Mouse (Mus musculus) megakaryocyte progenitor cell, adult 5-6 weeks (primary cell): ENCODE data around the gene Catsper2. TPM values are rescaled to one million over a fixed set of nuclear protein-coding genes. Genes with fewer than 3 reads are reported as not detected.

Experiments used
- ATAC-seq: replicated peaks from 2 replicates; pipeline ENCODE4 v1.8.0; 2016; ENCODE audit warnings: mild to moderate bottlenecking, moderate TSS enrichment, inconsistent platforms; ENCODE audit not compliant: poor library complexity
- total RNA-seq, 2 experiments: library from RNA; stranded (forward) in 1 of 2; stranded (reverse) in 1 of 2; fragments of 157-497, 149-512 nt in 1 of 2; fragments of 200-1000 nt in 1 of 2; gene quantifications; 2 replicates each; pipeline versions ENCODE4 v1.2.3 to v1.2.4; 2015 to 2017

The Catsper2 gene
- total RNA-seq (2015) = 1.2 and 2.1 TPM in 2 replicates
- 0.62 and 1.8 TPM in 2 replicates for total RNA-seq (2017)

DNA sequence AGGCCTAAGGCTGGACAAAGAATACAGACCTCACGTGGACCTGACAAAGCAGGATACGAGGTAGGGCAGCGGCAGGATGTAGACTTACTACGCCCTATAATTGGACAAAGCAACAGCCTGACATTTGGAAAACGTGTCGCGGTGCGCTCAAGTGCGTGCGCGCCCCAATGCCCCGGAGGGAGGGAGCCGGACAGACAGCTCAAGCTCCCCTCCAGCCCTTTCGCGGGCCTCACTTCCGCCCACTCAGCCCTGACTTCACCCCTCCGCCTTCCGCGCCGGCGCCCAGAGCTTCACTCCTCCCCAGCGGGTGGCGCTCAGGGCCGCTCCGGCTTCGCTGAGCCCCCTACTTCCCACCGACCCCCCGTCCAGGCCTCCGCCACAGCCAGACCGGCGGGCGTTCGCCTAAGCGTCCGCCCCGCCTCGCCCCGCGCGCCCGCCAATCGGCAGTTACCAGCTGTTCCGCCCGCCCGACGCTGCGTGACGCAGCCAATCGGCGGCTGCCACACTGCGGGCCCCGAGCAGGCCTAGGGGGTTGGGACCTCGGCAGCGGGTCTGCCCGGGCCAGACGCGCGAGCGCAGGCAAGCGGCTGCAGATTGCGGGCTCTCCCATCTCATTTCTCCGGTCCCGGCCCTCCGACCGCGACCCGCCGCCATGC, at the start of gene Catsper2, which contains the start of gene Pdia3:
TSS of gene Catsper2 (minus strand) at position 406 of the 656 bp plus-strand sequence.
TSS of gene Pdia3 (plus strand) at position 389 of the 656 bp plus-strand sequence.
- peak; percentile 86 for ATAC-seq

DNA sequence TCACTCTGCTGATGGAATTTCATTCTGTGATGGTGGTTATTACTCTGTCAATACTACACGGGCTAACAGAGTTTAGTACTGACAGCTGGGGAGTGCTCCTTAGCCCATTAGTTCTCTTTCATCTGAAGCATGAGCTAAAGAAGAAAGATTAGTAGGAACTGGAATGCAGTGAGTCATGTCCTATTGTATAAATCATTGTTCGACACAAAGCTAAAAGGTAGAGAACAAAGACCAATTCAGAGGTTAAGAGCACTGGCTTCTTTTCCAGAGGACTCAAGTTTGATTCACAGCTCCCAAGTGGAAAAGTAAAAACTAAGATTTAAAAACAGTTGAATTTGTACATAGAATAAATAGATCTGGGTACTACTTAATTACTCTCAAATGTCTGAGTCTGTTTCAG, 46.5 kb upstream of the Catsper2 start:
- no peak for ATAC-seq

DNA sequence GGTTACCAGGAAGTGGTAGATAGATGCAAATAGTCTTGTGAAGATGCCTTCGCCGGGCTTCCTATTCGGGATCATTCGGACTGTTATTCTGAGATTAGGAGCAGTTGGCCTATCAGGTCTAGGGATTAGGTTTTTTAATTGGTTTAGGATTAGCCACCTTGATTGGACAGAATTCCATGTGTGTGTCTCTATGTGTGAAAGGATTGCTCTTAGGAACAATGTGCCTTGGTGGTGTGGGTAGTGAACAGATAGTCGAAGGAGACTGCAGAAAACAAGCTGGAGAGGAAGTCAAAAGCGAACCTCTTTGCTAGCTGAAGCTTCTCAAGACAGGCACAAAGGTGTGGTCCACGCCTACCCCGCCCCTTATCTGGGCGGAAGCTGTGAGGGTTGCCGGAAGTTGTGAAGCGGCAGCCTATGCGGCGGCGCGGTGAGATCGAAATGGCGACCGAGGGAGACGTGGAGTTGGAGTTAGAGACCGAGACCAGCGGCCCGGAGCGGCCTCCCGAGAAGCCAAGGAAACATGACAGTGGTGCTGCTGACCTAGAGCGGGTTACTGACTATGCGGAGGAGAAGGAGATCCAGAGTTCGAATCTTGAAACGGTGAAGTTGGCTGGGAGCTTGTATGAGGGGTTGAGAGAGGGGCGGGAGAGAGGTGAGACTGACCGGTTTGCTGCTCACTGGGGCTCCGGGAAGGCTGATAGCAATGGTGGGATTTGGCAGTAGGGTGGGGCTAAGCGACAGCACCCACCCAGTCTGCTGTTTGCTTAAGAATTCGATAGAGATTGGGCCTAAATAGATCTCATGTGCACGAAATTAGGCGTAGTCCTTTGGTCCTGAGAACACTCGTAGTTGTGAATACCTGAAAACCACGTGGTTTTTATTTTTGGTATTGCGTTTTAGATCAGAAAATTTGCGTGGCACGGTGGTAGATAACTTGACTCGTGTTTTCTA, 43.4 kb upstream of the Catsper2 start, which contains the start of gene Serinc4:
TSS of gene Serinc4 (minus strand) at position 90 of the 951 bp plus-strand sequence.
- ATAC-seq = peak; percentile 96

DNA sequence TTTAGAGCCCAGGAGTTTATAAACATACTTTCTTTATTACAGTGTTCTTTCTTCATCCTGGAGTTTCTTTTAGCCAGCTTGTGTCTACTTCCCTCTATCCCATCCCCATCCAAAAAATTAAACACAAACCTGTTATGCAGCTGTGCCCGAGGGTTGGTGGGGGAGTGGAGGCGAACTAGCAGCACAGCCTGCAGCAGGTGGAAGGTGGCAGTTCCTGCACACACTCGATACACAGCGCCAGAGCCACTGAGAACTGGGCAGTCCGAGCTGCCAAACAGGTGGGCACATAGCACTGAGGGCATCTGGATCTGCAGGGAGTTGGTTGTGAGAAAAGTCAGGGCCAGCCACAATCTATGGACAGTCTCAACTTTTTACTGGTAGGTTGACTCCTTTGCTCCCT, 41.9 kb upstream of the Catsper2 start:
- no peak for ATAC-seq

DNA sequence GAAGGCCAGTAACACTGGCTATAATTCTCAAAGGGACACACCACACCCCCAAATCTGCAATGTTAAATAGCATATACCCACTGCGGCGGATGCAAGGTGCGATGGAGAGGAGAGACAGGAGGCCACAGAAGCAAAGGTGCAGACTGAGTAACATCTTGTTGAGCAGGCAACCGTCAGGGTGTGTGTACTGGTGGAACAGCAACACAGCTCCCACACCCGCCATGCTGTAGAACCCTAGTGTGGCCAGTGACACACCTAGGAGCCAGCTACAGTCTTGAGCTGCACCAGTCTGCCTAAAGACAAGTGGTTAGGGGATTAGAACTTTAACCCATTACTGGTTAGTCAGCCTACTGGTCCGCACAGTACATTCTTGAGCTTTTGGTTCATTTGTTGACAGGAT, 40.3 kb upstream of the Catsper2 start:
- no peak for ATAC-seq

DNA sequence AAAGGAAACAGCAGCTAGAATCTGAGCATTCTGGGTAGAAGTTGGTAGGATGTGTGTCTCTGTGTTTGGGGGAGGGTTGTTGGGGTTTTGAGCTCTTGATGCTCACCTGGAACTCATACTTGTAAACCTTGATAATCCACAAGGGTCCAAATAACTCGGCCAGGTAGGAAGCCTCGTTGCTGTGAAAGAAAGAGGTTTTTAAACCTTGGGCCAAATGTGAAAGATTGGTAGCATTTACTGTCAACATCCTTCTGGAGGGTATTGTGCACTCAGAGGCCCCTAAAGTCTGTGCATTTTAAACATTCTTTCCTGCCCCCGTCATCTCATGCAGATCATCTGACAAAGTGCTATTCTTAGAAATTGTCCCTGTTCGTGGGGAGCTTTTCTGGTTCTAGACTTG, 39.4 kb upstream of the Catsper2 start, which contains the start of gene Hypk:
TSS of gene Hypk (plus strand) at position 301 of the 400 bp plus-strand sequence.
- ATAC-seq = no peak

DNA sequence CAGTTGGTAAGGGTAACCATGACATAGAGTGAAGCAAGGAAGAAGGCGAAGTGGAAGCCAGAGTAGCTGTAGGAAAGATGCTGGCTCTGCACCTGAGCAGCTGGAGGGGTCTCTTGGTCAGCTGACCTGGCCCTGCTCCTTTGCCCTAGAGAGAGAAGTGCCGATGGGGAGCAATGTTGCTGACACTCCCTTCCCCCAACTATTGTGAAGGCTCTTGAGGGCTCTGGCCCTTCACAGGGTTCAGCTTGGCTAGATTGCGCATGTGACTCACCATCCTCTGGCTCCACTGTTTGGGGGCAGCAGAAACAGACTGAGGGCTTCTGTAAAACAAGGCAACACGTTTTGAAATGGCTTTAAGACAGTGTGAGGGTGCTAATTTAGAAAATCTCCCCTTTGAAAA, 38.8 kb upstream of the Catsper2 start:
- ATAC-seq = no peak

DNA sequence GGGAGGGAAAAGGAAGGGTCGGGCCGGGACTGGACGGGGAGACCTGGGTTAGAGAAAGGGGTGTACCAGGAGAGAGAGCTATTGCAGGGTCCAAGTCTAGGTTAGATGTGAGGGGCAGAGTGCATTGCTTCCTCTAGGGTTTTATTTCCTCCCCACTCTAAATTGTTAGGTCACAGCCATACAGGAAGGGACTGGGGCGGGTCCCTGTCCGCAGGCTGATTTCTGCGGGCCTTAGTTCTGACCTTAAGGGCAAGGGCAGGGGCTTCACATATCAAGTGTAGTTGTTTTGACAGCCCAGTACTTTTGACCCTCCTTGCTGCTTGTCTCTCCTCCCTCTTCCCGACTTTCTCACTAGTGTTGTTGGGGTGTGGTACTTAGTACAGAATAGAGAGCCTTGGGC, 36.5 kb upstream of the Catsper2 start:
- no peak; the same call in 1 of the 2 replicates for ATAC-seq

DNA sequence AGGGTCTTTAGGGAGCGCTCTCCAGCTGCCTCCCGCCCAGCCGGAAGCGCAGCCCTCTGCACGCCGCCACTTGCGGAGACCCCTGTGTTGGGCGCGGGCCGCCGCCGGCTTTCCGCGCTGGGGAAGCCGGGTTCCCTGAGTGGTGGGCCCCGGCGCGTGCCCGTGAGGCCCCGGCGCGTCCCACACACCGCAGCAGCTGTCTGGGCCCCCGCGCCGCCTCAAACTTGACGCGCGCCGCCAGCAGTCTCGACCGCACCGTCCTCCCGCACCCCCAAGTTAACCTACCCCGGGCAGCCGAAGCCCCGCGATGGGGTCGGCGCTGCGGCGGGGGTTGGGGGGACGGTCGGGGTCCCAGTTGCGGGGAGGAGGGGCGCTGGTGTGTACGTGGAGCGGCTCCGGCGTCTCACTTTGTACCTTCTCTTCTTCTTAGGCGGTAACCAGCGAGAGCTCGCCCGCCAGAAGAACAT, 36.0 kb upstream of the Catsper2 start:
- ATAC-seq = no peak; the same call in 1 of the 2 replicates

DNA sequence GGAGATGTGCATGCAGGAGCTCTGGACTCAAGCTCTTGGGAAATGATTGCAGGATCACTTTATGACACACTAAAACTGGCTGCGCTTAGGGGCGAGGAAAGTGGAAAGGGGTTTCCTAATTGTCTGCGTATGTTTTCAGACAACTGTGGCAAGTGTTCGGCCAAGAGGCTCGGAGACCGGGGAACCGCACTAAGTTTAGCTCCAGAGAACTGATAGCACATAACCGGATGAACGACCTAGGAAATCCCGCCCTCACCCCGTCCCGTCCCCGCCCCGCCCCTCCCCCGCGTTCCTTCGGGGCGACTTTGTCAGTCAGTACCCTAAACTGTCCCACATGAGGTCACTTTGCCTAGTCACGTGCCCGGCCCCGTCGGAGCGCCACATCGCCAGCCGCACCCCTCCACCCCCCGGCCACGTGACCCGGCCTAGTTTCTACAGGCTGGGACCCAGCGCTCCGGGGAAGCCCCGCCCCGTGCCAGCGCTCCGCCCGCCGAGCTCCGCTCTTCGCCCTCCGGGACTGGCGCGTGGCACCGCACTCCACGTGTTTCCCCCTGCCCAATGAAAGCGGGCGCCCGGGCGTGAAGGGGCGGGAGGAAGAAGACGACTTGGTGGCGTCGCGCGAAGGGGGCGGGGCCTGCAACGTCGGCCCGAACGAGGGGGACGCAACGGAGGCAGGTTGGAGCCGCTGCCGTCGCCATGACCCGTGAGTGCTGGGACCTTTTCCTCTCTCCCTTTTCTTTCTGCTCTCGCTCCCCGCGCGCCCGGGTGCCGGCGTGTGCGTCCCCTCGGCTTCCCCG, 35.3 kb upstream of the Catsper2 start, which contains the start of gene Serf2:
TSS of gene Serf2 (plus strand) at position 457 of the 797 bp plus-strand sequence.
- peak; percentile 89 for ATAC-seq

DNA sequence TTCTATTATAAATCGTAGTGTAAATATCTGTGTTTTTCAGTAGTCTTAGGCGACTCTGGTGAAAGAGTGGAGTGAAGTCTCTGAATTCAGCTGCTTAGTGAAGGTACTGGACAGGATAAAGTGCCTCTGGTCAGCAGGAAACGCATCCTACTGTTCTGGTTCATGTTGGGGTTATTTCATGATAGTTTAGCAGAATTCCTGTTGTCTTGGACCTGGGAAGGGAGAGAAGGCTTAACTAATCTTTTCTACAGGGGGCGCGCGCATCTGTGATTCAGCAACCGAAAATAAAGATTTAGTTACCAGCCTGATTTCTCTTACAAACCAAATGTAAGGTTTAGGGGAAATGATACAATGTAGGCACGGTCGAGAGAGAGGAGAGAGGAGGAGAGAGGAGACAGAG, 34.5 kb upstream of the Catsper2 start:
- no peak for ATAC-seq

DNA sequence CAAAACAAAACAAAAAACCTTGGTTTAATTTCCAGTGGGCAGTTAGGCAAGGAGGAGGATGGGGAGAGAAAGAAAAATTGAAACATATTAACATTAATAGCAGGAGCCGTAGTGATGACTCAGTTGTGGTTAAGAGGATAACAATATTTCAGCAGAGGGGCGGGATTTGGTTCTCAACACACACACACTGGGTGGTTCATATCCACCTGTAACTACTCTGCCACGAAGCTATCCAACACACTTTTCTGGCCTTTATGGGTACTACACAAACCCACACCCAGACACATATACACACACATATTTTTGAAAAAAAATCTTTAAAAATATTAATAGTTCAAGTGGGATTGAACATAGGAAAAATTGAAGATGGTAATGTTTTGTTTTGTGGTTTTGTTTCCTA, 33.4 kb upstream of the Catsper2 start:
- ATAC-seq = no peak

DNA sequence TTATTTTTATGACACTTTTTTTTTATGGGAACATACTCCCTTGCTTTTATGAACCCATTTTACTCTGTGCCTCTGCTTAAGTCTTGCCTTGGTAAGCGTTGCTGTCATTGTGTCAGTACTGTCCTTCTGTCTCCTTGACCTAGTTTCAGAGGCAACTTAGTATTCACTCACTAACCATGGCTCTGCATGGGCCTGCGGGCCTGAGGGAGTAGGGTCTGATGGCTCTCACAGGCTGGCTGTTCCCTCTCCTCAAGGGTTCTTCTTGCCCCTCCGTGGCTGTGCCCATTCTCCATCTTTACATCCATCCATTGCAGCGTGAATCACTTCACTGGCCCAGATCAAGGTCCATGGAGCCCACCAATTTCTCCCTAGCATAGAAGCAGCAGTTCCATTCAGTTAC, 32.9 kb upstream of the Catsper2 start:
- no peak for ATAC-seq

DNA sequence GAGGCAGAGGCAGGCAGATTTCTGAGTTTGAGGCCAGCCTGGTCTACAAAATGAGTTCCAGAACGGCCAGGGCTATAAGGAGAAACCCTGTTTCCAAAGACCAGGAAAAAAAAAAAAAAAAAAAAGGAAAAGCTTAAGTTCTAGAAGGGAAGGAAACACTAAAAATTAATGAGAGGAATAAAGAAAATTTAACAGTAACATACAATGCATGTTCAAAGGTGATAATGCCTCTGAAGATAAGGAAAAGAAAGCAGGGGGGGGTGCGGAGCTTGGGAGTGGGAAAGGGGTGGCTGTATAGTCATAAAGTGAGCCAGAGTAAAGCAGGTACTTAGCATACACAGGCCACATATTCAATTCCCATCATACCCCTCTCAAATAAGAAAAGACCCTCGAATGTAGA, 31.5 kb upstream of the Catsper2 start:
- ATAC-seq = no peak

DNA sequence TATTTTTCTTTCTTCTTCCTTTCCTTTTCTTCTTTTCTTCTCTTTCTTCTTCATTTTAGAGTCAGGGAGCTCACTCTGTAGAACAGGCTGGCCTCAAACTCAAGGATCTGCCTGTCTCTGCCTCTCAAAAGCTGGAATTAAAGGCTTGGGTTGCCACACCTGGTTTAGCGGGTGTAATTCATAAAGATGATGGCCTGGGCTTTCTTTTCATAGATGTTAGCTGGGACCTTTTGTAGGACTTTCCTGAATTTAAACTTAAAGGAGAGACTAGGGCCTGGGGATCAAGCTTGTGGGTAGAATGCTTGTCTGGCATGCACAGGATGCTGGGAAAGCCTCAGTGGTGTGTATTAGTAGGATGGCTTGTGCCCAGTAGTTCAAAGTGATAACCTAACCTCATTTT, 30.6 kb upstream of the Catsper2 start, which contains the start of gene Ell3:
TSS of gene Ell3 (minus strand) at position 101 of the 400 bp plus-strand sequence.
- no peak for ATAC-seq

DNA sequence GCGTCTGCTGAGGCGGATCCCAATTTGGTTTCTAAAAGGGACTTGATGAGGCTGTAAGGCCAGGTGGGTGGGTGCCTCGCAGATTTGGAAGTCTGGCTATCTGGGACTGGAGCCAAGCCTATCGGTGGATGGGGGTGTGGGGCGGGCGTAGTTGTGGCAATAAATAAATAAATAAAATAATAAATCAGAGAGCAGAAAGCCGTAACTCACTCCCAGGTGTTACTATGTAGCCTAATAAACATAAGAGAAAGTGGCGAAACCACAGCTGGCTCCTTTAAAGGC, 29.4 kb upstream of the Catsper2 start:
- ATAC-seq = peak; percentile 28

DNA sequence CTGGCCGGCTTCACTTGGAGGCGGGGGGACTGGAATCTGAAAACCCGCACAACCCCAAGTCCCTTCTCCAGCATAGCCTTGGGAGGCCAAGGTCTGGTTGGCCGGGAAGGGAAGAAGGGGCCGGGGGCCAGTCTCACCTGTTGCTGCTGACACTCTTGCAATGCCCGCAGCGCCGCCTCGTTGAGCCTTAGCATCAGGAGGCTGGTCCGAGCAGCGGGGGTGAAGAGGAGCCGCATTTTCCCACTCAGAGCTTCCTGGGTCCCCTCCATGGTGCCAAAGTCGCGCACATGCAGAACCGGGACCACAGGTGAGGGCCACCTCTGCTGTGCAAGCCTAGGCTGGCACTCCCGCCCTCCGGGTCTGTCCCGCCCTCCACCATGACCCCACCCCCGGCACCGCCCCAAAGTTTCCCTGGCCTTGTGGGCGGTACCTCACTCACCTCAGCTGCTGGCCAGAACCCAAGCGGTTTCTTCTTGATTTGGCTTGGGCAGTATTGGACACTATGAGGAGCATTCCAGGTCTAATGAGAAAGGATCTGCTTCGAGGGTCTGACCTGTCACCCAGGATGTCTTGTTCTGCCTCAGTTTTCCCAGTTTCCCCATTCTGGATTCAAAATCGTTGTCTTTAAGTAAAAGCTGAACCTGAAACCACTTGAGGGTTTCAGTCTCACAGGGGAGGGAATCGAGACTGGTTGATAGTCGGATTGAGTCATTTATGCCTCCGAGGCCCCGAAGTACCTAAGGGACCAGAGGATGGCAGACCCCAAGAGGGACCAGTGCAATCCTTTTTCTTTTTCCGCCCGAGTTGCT, 28.9 kb upstream of the Catsper2 start:
- ATAC-seq = peak; percentile 89

DNA sequence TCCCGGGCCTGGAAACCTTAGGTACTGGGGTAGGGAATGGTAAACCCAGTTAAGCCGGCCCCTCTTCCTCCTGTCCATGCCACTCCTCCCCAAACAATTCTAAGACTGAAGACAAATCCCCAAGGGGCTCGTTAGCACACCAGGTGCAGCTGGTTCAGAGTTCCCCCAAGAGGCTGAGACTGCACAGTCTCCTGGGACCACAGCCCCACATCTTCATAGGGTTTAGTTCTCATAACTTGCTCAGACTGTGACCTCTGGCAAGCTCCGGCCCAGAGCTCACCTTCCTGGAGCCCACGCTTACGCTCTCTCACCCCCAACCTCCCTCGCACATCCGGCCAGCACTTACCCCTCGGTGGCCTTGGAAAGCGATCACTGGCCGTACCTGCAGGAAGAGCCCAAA, 28.2 kb upstream of the Catsper2 start:
- ATAC-seq = no peak

DNA sequence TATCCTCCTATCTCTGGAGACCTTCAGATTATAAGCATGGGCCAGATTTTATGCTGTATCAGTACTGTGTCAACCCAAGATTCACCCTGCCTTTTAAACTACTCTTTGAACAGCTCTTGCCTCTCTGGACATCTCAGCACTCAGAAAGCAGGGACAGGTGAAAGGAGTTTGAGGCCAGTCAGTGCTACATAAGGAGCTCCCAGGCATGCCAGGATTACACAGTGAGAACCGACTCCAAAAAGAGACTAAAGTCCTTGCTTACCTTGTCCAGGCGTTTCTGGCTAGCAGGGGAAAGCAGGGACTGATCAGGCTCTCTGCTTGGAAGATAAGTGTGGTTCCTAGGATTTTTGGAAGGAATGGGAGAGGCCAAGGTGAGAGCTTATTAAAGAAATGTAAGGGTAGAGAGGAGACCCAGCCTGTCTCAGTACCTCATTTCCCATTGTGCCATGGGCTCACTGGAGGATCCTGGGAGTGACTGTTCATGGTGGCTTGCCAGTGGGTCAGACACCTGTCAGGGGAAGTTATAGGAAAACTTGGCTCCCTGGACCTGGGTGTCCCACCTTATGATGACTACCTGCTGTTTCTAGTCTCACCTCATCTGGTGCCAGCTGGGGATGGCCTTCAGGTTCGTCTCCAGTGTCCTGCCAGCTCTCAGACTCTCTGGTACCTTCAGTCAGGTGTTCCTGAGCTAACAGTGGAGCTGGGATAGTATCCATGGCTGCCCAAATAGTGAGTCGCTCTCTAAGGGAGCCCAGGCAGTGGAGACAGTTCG, 27.4 kb upstream of the Catsper2 start:
- no peak for ATAC-seq
